Mouse (Mus musculus): ENCODE results near the gene Adgrg6.

Gene Adgrg6

DNA sequence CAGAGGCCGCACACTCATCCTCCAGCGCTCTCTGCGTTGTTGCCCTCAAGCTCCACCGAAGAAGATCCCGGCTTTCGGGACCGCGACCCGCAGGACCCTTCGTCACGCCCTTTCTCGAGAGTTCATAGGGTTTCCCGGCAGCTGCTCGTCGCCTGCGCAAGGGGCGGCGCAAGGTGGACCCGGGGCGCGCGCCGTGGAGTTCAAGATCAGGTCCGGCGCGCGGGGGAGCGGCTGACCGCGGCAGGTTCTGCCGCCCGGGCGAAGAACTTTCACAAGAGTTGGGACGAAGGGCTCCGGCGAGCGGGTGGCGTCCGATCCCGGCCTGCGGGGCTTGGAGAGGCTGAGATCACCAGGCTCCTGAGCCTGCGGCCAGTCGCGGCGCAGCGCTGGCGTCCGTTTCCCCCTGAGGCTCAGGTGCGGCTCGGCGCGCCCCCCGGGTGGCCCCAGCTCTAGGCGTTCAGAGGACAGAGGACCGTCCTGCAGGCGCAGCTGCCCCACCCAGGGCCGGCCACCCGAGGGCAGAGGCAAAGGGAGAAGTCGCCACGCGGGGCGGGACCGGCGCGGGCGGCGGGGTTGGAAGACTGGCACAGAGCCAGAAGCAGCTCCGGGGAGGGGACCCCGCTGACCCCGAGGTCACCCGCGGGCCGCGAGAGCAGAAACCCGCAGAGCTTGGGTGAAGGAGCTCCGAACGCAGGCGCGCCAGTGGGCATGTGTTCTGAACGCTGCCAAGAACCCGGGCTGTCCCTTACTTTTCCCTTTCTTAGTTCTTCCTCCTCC, at the start of gene Adgrg6:
Gene Adgrg6 (minus strand): TSS at position 719 of the 777 bp plus-strand sequence.
- no peak for DNase-seq (ENCODE audit: low spot score)

- DNase-seq (ENCODE audit: low spot score) = no peak
These were observed 46.8 kb upstream of the Adgrg6 start for GRCm38 (mm10) chr10:14592215-14592614.

DNA sequence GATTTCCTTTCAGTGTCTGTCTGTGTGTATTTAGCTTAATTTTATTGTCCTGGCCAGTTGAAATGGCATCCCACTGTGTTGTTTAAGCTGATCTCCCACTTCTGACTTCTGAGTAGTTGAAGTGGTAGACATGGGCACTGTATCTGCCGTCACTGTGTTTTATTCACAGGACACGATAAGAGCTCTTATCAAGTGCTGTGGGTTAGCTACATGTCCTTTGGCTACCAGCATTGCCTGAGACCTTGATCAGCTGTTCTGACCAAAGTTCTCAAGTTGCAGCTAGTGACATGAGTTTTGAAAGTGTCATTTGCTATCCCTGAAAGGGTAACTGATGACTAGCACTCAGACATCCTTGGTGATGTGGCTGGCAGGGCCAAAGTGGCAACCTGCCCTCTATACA, 45.4 kb upstream of the Adgrg6 start:
- no peak for DNase-seq (ENCODE audit: low spot score)

DNA sequence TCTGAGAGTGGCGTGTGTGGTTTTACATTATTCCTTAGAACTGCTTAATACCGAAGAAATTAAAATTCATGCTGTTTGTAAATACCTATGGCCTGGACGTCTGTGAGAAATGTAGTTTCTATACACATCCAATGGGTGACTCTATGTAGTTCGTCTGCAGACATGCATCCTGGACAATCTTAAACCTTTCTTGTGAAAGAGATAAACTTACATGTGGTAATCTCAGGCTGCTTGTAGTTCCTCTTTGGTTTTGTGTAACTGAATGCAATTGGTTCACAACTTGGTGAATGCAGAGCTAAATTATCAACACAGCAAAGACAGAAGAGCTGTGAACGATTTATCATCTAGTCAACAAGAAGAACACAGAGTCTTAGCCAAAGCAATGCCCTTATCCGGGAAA, 44.2 kb upstream of the Adgrg6 start:
- no peak for DNase-seq (ENCODE audit: low spot score)

- no peak for DNase-seq (ENCODE audit: low spot score)
These were observed 38.0 kb upstream of the Adgrg6 start for GRCm38 (mm10) chr10:14583496-14583895.

GRCm38 (mm10) chr10:14574255-14574654, 28.8 kb upstream of the Adgrg6 start:
- no peak for DNase-seq (ENCODE audit: low spot score)

DNA sequence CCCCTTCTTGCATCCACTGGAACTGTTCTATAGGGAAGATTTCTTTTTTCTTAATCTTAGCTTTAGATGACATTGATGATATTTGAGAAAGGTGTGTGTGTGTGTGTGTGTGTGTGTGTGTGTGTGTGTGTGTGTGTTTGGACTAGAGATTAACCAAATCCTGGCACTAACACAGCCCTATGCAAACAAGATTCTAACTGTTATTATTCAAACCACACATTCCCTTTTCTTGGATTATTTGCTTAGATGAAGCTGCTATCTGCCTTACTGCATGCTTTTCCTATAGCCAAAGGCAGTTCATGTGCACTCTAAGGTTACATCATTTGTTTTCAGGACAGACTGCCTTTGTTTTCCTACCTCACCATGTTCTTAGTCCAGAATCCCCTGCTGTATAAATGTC, 25.7 kb upstream of the Adgrg6 start:
- DNase-seq (ENCODE audit: low spot score) = no peak

- DNase-seq (ENCODE audit: low spot score) = no peak
These were observed 25.2 kb upstream of the Adgrg6 start for GRCm38 (mm10) chr10:14570616-14571015.

GRCm38 (mm10) chr10:14546111-14546551, 672 bp upstream of the Adgrg6 start:
- DNase-seq (ENCODE audit: low spot score) = no peak

DNA sequence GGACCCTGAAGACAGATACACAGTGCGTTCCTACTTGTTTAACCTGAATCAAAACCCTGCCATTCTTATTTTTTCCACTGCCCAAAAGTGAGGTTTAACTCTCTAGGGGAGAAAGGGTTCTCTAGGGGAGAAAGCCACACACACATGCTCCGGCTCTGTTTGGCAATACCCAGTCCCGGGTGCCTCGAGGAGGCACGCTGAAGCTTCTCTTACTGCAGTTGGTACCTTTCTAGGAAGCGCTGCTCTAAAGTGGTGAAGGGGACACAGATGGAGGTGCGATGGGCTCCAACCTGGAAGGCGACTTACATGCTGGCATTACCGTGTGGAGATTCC, 885 bp downstream of the Adgrg6 start:
- DNase-seq (ENCODE audit: low spot score) = no peak

GRCm38 (mm10) chr10:14543511-14544067, 1.9 kb downstream of the Adgrg6 start:
- no peak for DNase-seq (ENCODE audit: low spot score)

- DNase-seq (ENCODE audit: low spot score) = no peak
These were observed 8.4 kb downstream of the Adgrg6 start for GRCm38 (mm10) chr10:14537102-14537501.

GRCm38 (mm10) chr10:14531090-14531489, 14.4 kb downstream of the Adgrg6 start:
- DNase-seq (ENCODE audit: low spot score) = no peak

GRCm38 (mm10) chr10:14530670-14531069, 14.8 kb downstream of the Adgrg6 start:
- no peak for DNase-seq (ENCODE audit: low spot score)

- DNase-seq (ENCODE audit: low spot score) = no peak
These were observed 17.7 kb downstream of the Adgrg6 start for GRCm38 (mm10) chr10:14527765-14528164.

GRCm38 (mm10) chr10:14522729-14523128, 22.7 kb downstream of the Adgrg6 start:
- no peak for DNase-seq (ENCODE audit: low spot score)

GRCm38 (mm10) chr10:14520912-14521675, 24.4 kb downstream of the Adgrg6 start:
- DNase-seq (ENCODE audit: low spot score) = no peak

GRCm38 (mm10) chr10:14517909-14518308, 27.6 kb downstream of the Adgrg6 start:
- DNase-seq (ENCODE audit: low spot score) = no peak

- no peak for DNase-seq (ENCODE audit: low spot score)
These were observed 33.4 kb downstream of the Adgrg6 start for GRCm38 (mm10) chr10:14511904-14512663.

DNA sequence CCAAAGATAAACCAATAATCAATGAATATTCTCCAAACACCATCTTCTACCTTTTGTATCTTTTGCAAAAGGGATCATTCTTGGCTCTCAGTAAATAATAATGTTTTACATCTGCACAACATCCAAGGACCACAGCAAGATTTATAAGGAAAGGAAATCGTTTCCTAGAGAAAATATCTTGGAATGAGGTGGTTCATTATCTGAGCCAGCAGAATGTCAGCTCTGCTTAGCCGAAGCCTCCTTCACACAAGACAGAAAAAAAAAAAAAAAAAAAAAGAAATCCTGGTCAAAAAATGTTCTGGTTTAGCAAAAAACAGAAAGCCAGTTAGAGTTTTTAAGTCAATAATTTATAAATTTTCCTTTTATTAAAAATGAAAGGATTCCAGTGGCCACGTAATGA, 34.3 kb downstream of the Adgrg6 start:
- no peak for DNase-seq (ENCODE audit: low spot score)

DNA sequence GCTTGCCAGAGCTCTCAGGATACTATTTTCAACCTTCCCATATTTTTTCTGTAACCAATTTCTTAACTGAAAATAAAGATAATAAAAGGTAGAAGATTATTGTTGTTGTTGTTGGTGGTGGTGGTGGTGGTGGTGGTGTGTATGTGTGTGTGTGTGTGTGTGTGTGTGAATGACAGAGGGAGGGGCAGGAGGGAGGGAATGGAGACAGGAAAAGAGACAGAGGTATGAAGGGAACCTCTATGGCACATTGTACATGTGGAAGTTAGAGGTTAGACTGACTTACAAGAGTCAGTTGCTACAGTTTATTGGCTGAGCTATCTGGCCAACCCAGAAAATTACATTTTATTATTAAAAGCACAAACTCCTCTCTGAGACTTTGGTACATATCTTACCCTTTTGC, 49.8 kb downstream of the Adgrg6 start:
- no peak for DNase-seq (ENCODE audit: low spot score)

DNA sequence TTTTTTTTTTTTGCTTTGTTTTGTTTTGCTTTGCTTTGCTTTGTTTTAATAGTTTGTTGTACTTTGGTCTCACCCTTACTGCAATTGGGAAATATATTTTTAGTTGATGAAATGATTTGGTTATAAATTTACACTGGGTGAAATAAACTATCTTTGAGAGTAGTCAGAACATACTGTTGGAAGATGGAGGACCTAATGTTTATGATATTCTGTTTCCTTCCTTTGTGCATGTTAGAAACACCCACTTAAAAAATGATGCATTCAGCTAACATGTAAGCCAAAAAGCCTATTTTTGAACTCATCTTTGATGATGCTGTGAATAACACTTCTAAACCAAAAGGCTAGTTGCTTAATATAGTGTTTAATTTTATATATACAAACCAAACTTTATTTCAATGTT, 50.3 kb downstream of the Adgrg6 start:
- DNase-seq (ENCODE audit: low spot score) = no peak
